Mouse (Mus musculus) urinary bladder, postnatal 4 days (tissue): ENCODE data around the gene Ppp1r9a.

Source experiments
- DNase-seq, 2 experiments: peaks; one replicate each; pipeline ENCODE4 v3.0.0; 2021 to 2022; ENCODE audit warnings: low spot score in 2 of 2

Ppp1r9a gene

DNA sequence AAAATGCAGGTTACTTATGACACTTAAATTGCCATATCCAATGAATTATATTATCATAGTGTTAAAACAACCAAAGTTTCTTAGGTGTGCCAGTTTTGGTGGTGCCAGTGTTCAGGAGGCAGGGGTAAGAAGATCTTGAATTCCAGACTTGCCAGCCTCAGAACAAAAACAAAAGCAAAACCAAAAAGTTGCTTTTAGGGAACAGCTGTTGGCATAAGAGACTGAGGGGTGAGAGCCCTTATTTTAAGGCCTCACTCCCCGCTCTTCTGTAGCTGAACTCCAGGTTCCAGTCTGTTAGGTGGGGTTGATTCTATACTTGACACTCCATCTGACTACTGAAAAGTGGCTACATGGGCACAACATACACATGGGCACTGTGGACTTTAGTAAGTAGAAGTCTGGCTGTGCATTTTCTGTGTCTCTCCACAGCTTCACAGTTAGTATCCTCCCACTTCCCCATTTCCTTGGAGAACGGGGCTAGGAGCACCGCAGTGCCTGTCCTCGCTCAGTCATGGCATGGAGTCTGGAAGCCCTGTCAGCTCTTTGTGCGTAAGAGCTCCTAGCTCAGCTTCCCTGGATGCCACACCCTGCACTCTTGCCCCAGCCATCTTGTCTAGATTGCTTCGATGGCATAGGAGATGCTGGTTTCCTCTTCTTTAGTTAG is 103.7 kb downstream of the Ppp1r9a start:
- no peak for DNase-seq

DNA sequence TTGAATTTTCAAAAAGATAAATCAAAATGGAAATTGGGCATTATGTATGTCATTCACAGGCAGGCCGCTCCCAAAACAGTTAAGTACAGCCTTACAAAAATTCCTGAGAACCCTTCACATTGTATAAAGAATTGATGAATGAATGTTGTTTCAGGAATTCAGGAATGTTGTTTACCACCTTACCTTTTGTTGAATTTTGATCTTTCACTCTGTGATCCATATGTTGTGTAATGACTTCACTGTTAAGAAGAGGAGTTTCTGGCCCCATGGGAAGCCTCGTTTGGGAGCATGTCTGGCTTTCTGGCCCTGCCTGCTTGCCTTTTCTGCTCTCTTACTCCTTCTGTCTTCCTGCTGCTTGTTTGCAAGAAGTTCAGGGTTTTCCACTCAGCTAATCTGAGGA is 105.4 kb downstream of the Ppp1r9a start:
- DNase-seq, result no peak

DNA sequence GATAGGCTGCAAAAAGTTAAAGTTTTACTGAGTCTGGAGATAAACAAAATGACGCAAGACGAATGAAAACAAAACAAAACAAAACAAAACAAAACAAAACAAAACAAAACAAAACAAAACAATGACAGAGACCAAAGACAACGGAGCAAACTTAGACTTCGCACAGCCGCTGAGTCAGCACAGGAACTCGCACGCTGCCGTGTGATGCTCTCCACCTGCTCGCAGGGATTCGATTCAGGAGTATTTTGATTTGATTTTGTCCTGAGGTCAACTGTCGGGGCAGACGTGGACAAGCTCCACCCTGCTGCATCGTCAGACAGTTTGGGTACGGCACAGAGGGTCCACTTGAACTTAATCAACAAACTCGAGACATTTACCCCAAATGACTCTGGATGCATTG is 105.9 kb downstream of the Ppp1r9a start:
- no peak for DNase-seq

DNA sequence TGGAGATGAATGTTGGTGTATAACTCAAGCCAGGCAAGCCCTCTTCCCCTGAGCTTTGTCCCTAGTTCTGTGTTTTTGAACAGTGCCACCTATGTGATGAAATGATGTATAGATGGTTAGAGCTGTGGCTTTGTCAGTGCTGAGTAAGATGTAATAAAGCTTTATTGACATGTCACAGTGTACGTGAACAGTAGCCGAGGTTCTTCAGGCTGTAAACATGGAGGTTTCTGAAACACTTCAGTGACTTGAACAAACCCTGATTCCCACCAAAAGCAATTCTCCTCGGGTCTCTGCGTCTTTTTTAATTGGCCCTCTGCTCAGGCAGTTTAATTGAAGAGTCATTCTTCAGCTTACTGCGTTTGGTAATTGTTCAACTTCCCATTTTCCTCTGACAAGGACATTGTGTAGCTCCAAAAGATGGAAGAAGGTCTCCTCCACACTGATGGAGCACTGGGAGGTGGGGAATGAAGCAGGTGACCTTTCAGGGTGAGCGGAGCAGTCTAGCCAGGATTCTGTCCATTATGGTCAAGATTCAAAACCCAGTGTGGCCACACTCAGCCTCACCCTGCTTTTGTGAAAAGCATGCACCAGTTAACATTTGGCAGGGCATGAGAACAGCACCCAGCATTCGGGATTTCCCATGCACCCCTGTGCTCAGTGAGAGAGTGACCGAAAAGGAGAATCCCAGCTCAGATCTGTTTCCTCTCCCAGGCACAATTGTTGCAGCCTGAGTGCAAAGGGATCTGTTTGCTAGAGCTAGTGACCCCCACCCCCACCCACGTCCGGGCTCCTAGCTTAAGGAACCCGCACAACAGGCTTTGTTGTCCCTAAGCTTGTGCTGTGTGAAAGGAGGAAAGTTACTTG is 108.1 kb downstream of the Ppp1r9a start:
- no peak for DNase-seq

DNA sequence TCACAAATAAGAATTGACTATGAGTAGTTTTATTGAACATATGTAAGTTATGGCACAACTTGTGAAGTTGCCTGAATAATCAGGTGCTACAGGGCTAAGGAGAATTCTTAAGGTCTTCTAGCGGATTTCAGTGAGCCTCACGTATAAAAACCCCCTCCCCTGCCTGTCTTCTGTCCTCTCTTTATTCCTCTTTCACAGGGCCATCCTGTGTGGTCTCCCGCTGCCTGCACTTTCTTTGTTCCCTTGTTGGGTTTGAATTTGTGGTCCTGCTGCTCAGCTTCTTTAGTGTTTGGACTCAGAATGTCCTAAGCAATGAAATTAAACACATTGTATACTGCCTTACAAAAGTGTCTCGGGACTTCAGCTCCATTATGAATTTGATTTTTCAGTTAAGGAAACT is 110.1 kb downstream of the Ppp1r9a start:
- DNase-seq, result no peak

DNA sequence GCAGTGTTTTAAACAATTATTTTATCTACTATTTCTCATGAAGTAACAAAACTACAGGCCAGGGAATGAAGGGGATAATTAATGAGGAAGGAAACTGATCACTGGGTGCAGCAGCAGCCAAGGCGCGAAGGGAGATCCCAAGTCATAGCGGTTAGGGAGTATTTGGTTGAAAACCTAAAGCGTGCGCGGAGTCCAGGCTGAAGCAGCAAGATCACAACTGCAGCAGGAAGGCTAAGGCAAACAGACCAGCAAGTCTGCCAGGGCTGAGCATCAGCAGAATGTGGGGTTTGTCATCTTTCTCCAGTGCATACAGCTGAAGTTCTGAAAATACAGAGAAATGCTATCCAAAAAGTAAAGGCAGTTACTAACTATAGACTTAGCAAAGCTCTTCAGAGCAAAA is 111.8 kb downstream of the Ppp1r9a start:
- DNase-seq, result no peak

DNA sequence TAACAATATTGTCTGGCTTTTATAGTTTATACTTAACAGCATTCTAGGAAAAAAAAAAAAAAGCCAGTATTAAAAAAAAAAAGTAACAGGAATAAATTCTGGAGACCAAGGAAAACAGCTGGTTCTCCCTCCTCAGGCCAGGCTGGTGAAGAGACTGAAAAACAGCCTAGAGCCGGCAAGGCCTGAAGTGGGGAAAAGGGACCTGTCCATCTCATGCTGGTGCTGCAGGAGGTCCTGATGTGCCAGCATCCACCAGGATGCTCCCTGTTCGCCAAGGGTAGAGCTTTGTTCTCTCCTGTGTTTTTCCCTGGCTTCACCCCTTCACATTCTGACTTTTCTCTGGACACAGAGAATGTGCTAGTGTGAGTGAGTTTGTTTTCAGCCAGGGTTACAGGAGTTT is 112.5 kb downstream of the Ppp1r9a start:
- no peak for DNase-seq

DNA sequence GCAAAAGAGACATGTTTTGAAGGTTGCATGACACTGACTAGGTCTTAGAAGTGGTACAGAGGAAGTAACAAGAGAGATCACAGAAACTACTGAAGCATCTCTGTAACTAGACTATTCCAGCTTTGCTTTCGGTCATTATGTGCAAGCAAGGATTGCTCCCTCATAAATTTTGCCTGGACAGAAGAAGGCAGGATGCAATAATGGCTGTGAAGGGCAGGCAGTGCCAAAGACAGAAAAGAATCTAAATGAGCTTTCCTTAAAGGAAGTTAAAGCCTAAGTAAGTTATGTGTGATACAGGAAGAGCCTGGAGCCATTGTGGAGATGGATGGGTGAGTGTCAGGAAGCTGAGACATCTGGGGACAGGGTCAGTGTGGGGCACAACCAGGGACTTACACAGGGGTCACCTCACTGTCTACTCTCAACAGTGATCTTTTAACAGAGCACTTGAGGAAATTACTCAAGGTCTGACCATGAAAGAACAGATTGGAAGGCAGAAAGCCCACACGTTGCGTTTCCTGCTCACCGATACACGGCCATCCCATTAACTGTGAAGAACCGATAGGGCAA is 115.3 kb downstream of the Ppp1r9a start:
- DNase-seq, result no peak

DNA sequence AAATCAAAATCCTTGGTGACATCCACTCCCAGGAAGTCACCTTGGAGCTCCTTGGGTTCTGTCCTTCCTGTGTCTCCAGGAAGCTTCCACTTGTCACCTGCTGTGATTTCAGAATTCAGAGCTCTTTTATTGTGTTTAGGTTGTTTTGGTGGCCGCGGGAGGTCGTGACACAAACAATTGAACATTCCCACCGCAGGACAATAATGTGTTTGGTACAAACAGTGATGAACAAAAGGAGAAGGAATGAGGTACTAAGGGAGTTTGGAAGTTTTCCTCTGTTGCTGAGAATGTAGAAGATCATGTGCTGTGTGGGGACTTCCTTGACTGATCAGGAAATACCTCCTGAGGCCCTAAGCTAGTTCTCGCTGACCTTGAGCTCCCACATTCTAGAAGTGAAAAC is 116.5 kb downstream of the Ppp1r9a start:
- DNase-seq, result no peak

DNA sequence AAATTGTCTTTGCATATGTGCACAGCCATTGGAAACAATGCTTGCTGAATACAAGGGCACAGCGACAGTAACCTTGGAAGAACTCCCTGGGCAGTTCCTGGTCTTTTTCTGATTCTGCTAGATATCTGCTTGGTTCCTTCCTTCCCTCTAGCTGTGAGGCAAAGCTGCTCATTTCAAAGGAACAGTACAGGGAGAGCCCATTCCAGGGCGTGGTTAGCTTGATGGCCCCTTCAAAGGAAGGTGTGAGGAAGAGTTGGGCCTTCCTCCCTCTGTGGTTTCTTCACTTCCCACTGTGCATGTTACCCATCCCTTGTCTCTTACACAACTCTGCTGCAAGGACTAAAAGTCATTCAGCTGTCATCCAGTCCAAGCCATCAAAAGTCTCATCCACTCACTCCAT is 117.3 kb downstream of the Ppp1r9a start:
- no peak for DNase-seq

DNA sequence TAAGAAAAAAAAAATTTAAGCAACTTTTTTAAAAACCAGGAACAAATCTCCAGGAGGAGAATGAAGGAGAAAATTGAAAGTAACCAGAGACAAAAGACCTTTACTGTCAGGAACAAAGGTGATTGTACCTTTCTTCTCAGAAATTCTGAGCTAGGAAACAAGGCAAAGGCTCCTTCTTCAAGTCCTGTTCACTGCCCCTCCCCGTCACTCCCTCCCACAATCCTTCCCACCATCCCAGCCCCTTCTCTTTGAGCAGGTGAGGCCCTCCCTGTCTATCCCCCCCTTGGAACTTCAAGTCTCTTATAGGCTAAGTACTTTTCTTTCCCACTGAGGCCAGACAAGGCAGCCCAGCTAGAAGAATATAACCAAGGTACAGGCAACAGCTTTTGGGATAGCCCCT is 117.8 kb downstream of the Ppp1r9a start:
- DNase-seq, result no peak

DNA sequence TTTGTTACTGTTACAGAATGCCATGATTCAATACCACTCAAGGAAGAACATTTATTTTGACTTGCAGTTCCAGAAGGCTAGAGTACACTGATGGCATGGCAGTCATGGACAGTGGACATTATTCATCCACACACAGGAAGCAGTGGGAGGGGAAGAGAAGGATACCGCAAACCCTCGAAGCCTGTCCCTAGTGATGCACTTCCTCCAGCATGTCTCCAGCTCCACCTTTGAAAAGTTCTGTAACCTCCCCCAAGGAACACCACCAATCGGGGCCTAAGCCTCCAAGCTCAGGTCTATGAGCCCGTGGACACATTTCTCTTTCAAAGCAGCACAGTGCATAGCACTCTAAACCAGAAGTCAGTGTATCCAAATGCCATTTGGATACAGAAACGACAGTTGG is 120.0 kb downstream of the Ppp1r9a start:
- DNase-seq, result no peak

DNA sequence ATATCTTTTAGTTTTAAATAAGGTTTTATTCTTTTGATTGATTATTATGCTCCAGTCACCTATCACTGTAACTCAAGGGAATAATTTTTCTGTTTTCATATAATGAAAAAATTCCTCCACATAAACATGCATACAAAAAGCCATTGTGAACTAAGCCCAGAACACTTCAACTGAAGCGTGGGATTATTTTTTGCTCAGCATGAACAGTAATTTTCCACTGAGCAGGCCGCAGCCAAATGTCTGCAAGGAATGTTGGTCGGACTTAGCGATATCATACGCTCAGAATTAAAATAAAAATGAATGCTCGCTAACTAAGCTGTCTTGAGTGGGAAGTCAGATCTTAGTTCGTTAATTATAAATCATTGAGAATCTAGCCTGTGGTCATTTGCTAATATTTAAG is 122.2 kb downstream of the Ppp1r9a start:
- DNase-seq, result no peak

DNA sequence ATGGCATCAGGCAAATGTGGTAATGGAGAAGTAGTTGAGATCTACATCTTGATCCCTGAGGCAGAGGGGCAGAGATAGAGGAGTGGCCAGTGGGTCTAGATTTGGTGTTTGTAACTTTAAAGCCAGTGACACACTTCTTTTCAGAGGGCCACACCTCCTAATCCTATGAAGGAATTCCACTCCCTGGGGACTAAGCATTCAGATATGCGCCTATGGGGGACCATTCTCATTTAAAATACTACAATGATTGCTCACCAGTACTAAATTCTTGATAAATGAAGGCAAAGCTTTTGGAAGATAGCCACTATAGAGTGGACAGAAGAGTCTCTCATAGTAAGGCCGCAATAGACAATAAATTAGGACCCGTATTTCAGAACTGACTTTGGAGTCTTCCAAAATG is 124.1 kb downstream of the Ppp1r9a start:
- no peak for DNase-seq

DNA sequence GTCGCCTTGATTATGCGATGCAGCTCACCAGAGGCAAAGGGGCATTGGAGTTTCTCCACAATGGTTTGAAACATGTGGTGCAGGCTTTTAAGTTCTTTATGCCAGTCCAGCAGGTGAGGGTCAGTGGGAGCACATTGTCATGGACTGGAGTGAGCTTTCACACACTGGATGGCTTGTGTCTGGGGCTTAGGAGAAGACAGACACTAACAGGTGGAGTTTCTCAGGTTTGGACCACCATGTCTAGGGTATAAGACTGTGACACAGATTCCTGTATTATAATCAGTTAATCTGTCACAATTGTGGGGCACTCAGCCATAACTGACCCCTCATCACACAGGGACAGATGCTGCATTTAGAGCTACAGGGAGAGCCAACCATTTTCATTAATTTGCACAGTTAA is 124.5 kb downstream of the Ppp1r9a start:
- DNase-seq, result no peak

DNA sequence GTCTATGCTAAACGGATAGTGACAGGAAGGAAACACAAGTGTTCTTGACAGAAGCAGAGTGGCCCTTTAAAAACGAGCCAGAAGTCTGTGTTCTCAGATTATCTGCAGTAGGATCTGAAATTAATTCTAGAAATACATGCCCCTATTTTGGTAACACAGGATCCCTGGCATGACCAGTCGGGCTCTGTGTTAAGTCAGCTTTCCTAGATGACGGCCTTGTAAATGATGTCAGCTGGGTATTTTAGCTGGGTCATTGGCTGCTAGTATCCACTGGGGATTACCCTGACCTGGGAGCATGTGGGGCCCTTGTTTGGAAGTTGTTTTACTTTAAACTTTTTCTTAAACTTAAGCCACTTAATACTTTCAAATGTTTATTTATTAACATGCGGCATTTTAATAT is 125.1 kb downstream of the Ppp1r9a start:
- DNase-seq, result no peak

DNA sequence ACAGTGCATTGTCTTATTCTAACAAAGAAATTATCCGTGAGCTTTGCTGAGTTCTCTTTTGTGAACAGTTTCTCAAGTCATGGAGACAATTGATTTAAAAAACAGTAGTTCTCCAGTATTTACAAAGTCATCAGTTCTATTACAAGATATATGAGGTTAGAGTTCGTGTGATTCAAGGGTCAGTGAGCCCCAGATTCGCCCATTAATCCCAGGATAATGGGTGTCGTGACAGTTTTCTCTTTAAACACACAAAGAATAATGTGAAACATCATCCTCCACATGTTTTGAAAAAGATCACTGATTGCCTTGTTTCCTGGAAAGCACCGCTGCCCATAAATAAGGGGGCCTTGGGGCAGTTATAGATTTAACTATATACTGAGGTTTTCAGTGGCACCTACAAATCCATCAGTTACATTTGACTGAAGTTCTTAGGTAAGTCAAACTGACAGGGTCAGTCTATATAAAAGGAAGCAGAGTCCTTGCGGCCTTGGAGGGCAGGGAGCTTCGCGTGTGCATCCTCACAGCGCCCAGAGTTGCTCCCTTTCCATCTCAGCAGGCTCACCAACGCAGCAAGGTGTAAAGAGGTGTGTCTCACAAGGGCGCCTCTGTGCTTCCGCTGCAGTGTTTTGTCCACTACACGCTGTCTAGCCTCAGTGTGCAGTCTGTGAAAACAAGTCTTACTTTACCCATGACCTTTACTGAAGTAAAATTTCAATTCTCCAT is 126.6 kb downstream of the Ppp1r9a start:
- no peak for DNase-seq

DNA sequence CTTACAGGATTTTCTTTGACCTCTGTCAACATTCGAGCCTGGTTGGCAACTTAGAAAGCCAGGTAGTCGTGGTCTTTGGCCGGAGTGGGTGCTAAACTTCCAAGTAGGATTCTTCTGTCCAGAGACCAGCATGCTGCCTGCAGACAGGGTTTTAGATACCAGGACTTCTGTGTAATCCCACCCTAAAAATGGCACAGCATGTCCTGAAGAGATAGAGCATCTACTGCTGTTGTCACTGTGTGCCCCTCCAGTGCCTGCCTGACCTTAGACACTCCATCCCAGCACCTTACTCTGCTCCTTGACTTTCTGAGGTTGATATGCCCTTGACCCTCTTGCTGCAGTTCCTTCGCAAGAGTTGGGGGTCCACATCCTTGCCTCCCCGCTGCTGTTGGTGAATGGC is 127.2 kb downstream of the Ppp1r9a start:
- DNase-seq, result no peak

DNA sequence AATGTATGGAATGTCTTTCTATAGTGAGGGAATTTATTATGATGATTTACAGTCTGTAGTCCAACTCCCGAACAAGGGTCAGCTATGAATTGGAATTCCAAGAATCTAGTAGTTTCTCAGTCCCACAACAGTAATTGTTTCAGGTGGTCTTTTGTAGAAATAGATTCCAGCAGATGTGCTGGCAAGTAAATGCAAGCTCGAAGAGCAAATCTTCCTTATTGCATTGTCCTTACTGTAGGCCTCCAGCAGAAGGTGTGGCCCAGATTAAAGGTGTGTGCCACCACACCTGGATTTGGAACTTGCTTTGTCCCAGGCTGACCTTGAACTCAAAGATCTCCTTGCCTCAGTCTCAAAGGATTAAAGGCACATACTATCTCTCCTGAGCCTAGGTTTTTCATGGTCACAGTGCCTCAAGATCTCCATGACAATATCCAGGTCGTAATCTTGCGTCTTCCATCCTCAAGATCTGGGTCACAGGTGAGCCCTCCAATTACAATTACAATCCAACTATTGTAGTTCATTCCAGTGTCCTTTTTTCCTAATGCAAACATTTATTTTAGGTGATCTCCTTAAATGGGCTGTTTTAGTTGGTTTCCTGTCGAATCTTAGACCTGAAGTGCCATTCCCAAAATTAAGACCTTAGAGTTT is 130.4 kb downstream of the Ppp1r9a start:
- DNase-seq, result no peak

DNA sequence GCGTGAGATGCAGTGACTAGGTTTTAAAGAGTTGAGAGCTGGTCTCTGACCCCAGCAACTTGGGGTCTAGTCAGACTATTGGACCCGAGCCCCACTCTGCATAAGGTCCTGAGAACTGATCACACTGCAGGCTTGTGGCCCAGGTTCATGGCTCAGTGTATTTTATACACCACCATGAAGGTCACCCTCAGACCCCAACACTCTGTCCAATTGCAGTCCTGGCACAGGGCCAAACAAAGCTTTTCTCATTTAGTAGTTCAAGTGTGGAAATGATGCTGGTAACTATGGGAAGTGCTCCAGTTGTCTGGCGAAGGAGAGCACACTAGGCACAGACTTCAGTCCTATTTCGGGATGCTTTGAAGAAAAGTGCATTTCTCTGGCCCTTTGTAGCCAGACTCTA is 134.5 kb downstream of the Ppp1r9a start:
- DNase-seq, result no peak

DNA sequence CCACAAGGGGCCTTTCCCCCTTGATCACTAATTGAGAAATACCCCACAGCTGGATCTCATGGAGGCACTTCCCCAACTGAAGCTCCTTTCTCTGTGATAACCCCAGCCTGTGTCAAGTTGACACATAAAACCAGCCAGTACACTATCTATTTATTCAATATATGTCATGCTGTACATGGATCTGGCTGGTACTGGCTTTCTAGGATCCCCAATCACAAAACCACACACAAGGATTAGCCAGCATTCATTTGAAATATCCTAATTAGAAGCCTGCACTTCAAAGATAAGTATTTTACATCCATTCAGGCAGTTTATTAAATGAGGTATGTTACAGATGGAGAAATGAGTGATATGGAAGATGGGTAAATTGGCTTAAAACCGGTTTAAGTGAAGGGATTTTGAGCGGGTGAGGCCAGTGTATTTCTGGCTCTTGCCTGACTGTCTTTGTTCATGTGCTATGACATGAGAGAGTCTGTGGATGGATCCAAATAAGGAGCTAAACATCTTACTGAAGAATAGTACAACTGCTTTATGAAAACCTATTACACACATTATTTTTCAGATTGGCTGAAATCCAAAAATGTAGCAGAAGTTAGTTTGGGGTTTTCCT is 135.5 kb downstream of the Ppp1r9a start:
- DNase-seq, result no peak

DNA sequence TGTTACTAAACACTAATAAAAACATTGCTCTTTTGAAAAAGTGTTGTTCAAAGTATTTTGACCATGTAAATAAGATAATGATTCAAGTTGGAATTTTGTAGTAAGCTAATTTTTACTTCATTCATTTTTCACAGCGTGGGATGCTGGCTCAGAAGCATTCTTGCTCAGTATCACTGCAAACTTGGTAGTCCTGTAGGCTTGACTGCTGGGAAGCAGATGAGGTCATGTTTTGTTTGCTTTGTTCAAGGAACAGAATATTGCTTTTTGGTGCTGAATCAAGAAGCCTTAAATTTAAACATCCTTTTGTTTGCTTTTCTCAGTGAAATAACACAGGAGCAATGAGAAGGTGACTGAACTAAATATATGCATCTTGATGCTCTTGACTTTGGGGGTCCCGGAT is 136.6 kb downstream of the Ppp1r9a start:
- DNase-seq, result no peak
